Mouse (Mus musculus): ENCODE data around the gene Ugt2a1.

GRCm38 (mm10) chr5:87482160-87482559 is 8.5 kb downstream of the Ugt2a1 start, which contains the start of gene Ugt2a2:
- TF ChIP-seq CTCF (IDR thresholded peaks at IDR 0.05; ENCODE audit: borderline replicate concordance, insufficient read depth, low read length) (no peak), POLR2A (IDR thresholded peaks at IDR 0.05; ENCODE audit: low read depth, low read length) (no peak)

All from embryonic fibroblast, embryonic 13.5 days (primary cell).